Mouse (Mus musculus): ENCODE measurements at regions not wholly inside any gene's neighbourhood (a gene's known extent, or its start where the extent isn't known, plus 50 kb on each side); places are given as distances from the start of the nearest gene placed in this dataset.

- ATAC-seq (ENCODE audit: low FRiP score, low read depth) (no peak), DNase-seq (ENCODE audit: low spot score) (no peak)
- WGBS, result 46% methylated on average over 2 of the region's 2 CpGs
- no peak overlapping the region for H3K27ac ChIP-seq (replicated peaks; ENCODE audit: low read depth, low read length)
- H3K4me2 ChIP-seq (replicated peaks; ENCODE audit: low read depth, low read length, severe bottlenecking), result no peak overlapping the region
- H3K36me3 ChIP-seq (ENCODE audit: control insufficient read depth, insufficient read depth, low read length), result no peaks in the 10 kb centered on the region
- H3K4me3 ChIP-seq (replicated peaks; ENCODE audit: low read length), result no peak overlapping the region
- no peak overlapping the region for H3K9ac ChIP-seq (ENCODE audit: low read depth, low read length, severe bottlenecking)
- H3K4me1 ChIP-seq (ENCODE audit: control insufficient read depth, insufficient read depth, low read length), result peaks cover 21% of the 10 kb centered on the region
- H3K9me3 ChIP-seq (ENCODE audit: control insufficient read depth, low read length), result no peaks in the 10 kb centered on the region
- TF ChIP-seq POLR2A (IDR thresholded peaks at IDR 0.05; ENCODE audit: borderline replicate concordance, extremely low read depth, insufficient read depth, insufficient read length), result no peak
- H3K27me3 ChIP-seq (ENCODE audit: control insufficient read depth, insufficient read depth, low read length), result no peaks in the 10 kb centered on the region
Measured at GRCm38 (mm10) chr7:145114145-145114544, 93.8 kb downstream of the 1810010D01Rik start.

- DNase-seq (ENCODE audit: low spot score) (no peak), ATAC-seq (ENCODE audit: low FRiP score, low read depth) (no peak)
- Histone ChIP-seq H3K4me2 (replicated peaks; ENCODE audit: low read depth, low read length, severe bottlenecking) (no peak overlapping the region), H3K4me1 (ENCODE audit: control insufficient read depth, insufficient read depth, low read length) (peaks cover 21% of the 10 kb centered on the region), H3K4me3 (replicated peaks; ENCODE audit: low read length) (no peak overlapping the region), H3K9me3 (ENCODE audit: control insufficient read depth, low read length) (no peaks in the 10 kb centered on the region), H3K27ac (replicated peaks; ENCODE audit: low read depth, low read length) (no peak overlapping the region), H3K27me3 (ENCODE audit: control insufficient read depth, insufficient read depth, low read length) (no peaks in the 10 kb centered on the region), H3K36me3 (ENCODE audit: control insufficient read depth, insufficient read depth, low read length) (no peaks in the 10 kb centered on the region), H3K9ac (ENCODE audit: low read depth, low read length, severe bottlenecking) (no peak overlapping the region)
- TF ChIP-seq POLR2A (IDR thresholded peaks at IDR 0.05; ENCODE audit: borderline replicate concordance, extremely low read depth, insufficient read depth, insufficient read length), result no peak
- 78% methylated on average over 7 of the region's 7 CpGs for WGBS
Measured at GRCm38 (mm10) chr7:145112887-145113531, 94.9 kb downstream of the 1810010D01Rik start.

- peak overlapping the region; percentile 81 for H3K27ac ChIP-seq (replicated peaks; ENCODE audit: low read depth, low read length)
- H3K9me3 ChIP-seq (ENCODE audit: control insufficient read depth, low read length), result no peaks in the 10 kb centered on the region
- H3K9ac ChIP-seq (ENCODE audit: low read depth, low read length, severe bottlenecking), result no peak overlapping the region
- ATAC-seq (ENCODE audit: low FRiP score, low read depth), result no peak
- H3K4me2 ChIP-seq (replicated peaks; ENCODE audit: low read depth, low read length, severe bottlenecking), result no peak overlapping the region
- H3K4me3 ChIP-seq (replicated peaks; ENCODE audit: low read length), result no peak overlapping the region
- no peak for TF ChIP-seq POLR2A (IDR thresholded peaks at IDR 0.05; ENCODE audit: borderline replicate concordance, extremely low read depth, insufficient read depth, insufficient read length)
- no peak for DNase-seq (ENCODE audit: low spot score)
- no peaks in the 10 kb centered on the region for H3K36me3 ChIP-seq (ENCODE audit: control insufficient read depth, insufficient read depth, low read length)
- no peaks in the 10 kb centered on the region for H3K27me3 ChIP-seq (ENCODE audit: control insufficient read depth, insufficient read depth, low read length)
- peaks cover 21% of the 10 kb centered on the region for H3K4me1 ChIP-seq (ENCODE audit: control insufficient read depth, insufficient read depth, low read length)
Measured at GRCm38 (mm10) chr7:145112146-145112830, 95.6 kb downstream of the 1810010D01Rik start.

- Histone ChIP-seq H3K4me1 (ENCODE audit: control insufficient read depth, insufficient read depth, low read length) (peaks cover 21% of the 10 kb centered on the region), H3K27me3 (ENCODE audit: control insufficient read depth, insufficient read depth, low read length) (no peaks in the 10 kb centered on the region), H3K36me3 (ENCODE audit: control insufficient read depth, insufficient read depth, low read length) (no peaks in the 10 kb centered on the region), H3K4me3 (replicated peaks; ENCODE audit: low read length) (no peak overlapping the region), H3K9ac (ENCODE audit: low read depth, low read length, severe bottlenecking) (0 out of 2 replicates have a peak overlapping the region, but pooled peaks have one; percentile 34), H3K27ac (replicated peaks; ENCODE audit: low read depth, low read length) (peak overlapping the region; percentile 81), H3K9me3 (ENCODE audit: control insufficient read depth, low read length) (no peaks in the 10 kb centered on the region), H3K4me2 (replicated peaks; ENCODE audit: low read depth, low read length, severe bottlenecking) (peak overlapping the region; percentile 31)
- ATAC-seq (ENCODE audit: low FRiP score, low read depth), result peak; percentile 80
- peak; percentile 80 for DNase-seq (ENCODE audit: low spot score)
- 16% methylated on average over 20 of the region's 20 CpGs for WGBS
- no peak for TF ChIP-seq POLR2A (IDR thresholded peaks at IDR 0.05; ENCODE audit: borderline replicate concordance, extremely low read depth, insufficient read depth, insufficient read length)
Measured at GRCm38 (mm10) chr7:145111252-145112131, 96.4 kb downstream of the 1810010D01Rik start.

GRCm38 (mm10) chr7:145110657-145111251 is 97.2 kb downstream of the 1810010D01Rik start:
- Histone ChIP-seq H3K27me3 (ENCODE audit: control insufficient read depth, insufficient read depth, low read length) (no peaks in the 10 kb centered on the region), H3K4me1 (ENCODE audit: control insufficient read depth, insufficient read depth, low read length) (peaks cover 21% of the 10 kb centered on the region), H3K36me3 (ENCODE audit: control insufficient read depth, insufficient read depth, low read length) (no peaks in the 10 kb centered on the region), H3K27ac (replicated peaks; ENCODE audit: low read depth, low read length) (peak overlapping the region; percentile 81), H3K4me3 (replicated peaks; ENCODE audit: low read length) (no peak overlapping the region), H3K9ac (ENCODE audit: low read depth, low read length, severe bottlenecking) (0 out of 2 replicates have a peak overlapping the region, but pooled peaks have one; percentile 34), H3K4me2 (replicated peaks; ENCODE audit: low read depth, low read length, severe bottlenecking) (peak overlapping the region; percentile 31), H3K9me3 (ENCODE audit: control insufficient read depth, low read length) (no peaks in the 10 kb centered on the region)
- TF ChIP-seq POLR2A (IDR thresholded peaks at IDR 0.05; ENCODE audit: borderline replicate concordance, extremely low read depth, insufficient read depth, insufficient read length), result no peak
- no peak for ATAC-seq (ENCODE audit: low FRiP score, low read depth)
- 19% methylated on average over 10 of the region's 10 CpGs for WGBS
- DNase-seq (ENCODE audit: low spot score), result peak; percentile 40
